Mouse (Mus musculus) T-helper 1 cell (primary cell): ENCODE measurements around the gene Rpp25.

ENCODE experiments used
- in situ Hi-C: fragments of 300-600 bp; cut with MboI, MseI; formaldehyde crosslinking; loops from one replicate; pipeline ENCODE4 v1.15.1; 2025; ENCODE audit warnings: high pct_unique_total_duplicates

Rpp25 gene

GRCm38 (mm10) chr9:57553119-57553518, 49.3 kb downstream of the Rpp25 start:
- in situ Hi-C loops = loop anchor here (5.0 kb wide), 1 partner anchor 89 kb away; no protein-coding TSS in a partner anchor

- in situ Hi-C loops = loop anchor here (5.0 kb wide), 1 partner anchor 88 kb away; no protein-coding TSS in a partner anchor
Measured at GRCm38 (mm10) chr9:57554753-57555152, 50.9 kb downstream of the Rpp25 start.
